Mouse (Mus musculus) forebrain, embryonic 10.5 days (tissue): Measurements from ENCODE around the gene Tatdn3. TPM values are rescaled to one million over a fixed set of nuclear protein-coding genes. Genes with fewer than 3 reads are reported as not detected.

Experiments
- DNase-seq: peaks from one replicate; pipeline ENCODE4 v3.0.0-alpha.2; 2017; ENCODE audit warnings: low spot score; ENCODE audit errors: extremely low spot score
- H3K27ac ChIP-seq: fragments of 300-500 bp; sonication (generic); 2 replicates; pipeline ENCODE4 v1.5.1; 2016; ENCODE audit warnings: mild to moderate bottlenecking
- H3K27me3 ChIP-seq: fragments of 300-500 bp; sonication (generic); 2 replicates; pipeline ENCODE4 v1.6.1; 2016; ENCODE audit warnings: mild to moderate bottlenecking; ENCODE audit not compliant: poor library complexity, severe bottlenecking
- H3K36me3 ChIP-seq: fragments of 300-500 bp; sonication (generic); replicated peaks from 2 replicates; pipeline ENCODE4 v1.6.1; 2016; ENCODE audit warnings: mild to moderate bottlenecking, moderate library complexity
- H3K4me1 ChIP-seq: fragments of 300-500 bp; sonication (generic); 2 replicates; pipeline ENCODE4 v1.6.1; 2016
- H3K4me3 ChIP-seq: fragments of 300-500 bp; sonication (generic); 2 replicates; pipeline ENCODE4 v1.5.1; 2016; ENCODE audit warnings: mild to moderate bottlenecking, moderate library complexity
- H3K9me3 ChIP-seq: fragments of 300-500 bp; sonication (generic); 2 replicates; pipeline ENCODE4 v1.6.1; 2016; ENCODE audit warnings: mild to moderate bottlenecking, moderate library complexity
- WGBS: fragments of 180-500 bp; shearing (Covaris S2); methylation state at CpG from one replicate; pipeline ENCODE4 v1.1.7; 2016; 5-methylcytosine and 5-hydroxymethylcytosine counted together
- polyA plus RNA-seq: library from polyadenylated mRNA; unstranded; fragments of >200 nt; fragmentation: Nextera tagmentation; extraction: Ambion mirVana; gene quantifications from 2 replicates; pipeline ENCODE4 v1.2.1, GENCODE M21; 2016

Gene Tatdn3
- polyA plus RNA-seq: 11.6 and 11.9 TPM in 2 replicates

DNA sequence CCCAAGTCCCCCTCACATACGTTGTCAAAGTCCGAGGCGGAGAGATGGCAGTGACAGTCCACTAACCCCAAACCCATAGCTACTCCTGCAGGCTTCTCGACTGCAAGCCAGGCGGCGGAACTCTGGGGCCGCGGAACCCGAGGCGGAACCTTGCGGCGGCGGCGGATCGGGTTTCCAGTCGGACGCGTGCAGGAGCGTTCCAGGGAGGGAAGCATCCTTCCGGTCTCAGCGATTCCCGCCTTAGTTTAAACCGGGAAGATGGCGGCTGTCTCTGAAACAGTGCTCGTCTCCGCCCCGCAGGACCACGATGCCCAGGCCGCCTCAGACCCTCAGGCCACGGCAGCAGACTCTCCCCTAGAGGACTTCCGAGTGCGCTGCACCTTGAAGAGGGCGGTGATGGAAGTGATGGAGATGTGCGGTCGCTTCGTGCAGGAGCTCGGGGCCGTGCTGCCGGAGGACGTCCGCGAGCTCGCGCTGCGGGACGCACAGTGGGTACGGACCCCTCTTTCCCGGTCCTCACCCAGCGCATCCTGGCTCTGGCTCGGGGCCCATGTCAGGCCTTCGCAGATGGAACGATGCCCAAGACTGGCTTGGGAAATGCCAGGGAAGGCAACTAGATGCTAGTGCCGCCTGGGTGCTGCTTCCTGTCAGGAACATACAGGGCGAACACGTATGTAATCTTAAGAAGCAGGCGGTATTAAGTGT, at the start of gene Tatdn3, which contains the start of gene Nsl1:
Gene Tatdn3 (minus strand): TSS at position 152 of the 705 bp plus-strand sequence.
Gene Nsl1 (plus strand): TSS at position 232 of the 705 bp plus-strand sequence.
- DNase-seq: peak; percentile 90
- H3K27ac ChIP-seq: peak within 1 kb of the TSS; percentile 98
- H3K27me3 ChIP-seq: peaks cover 14% of the 10 kb centered on the region; the same call in 1 of the 2 replicates
- H3K9me3 ChIP-seq: no peaks in the 10 kb centered on the region
- WGBS: under 1% methylated on average over 56 of the region's 56 CpGs
- H3K36me3 ChIP-seq: peaks cover 33% of the 10 kb centered on the region
- H3K4me3 ChIP-seq: peak within 1 kb of the TSS; percentile 99
- H3K4me1 ChIP-seq: peaks cover 32% of the 10 kb centered on the region

DNA sequence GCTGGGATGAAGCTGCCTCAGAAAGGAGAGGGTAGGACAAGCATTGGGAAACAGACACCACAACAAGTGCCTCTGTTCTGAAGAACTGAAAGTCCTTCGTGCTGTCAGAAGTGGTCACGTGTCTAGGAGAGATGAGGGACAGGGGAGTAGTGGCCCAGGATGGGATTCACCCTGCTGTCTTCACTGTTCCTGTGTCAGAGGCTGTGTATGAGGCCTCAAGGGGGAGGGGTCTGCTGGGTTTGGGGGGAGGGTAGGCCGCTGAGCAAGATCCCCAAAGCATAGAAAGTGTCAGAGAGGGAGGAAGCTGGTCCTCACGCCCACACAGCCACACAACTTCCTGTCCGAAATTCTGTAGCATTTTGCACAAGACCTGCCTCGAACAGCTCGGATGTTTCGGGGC, 48.4 kb upstream of the Tatdn3 start:
- no peak overlapping the region for H3K4me3 ChIP-seq
- no peaks in the 10 kb centered on the region for H3K27me3 ChIP-seq
- H3K27ac ChIP-seq: no peak overlapping the region
- no peaks in the 10 kb centered on the region for H3K36me3 ChIP-seq
- 62% methylated on average over 8 of the region's 8 CpGs for WGBS
- no peak for DNase-seq
- H3K4me1 ChIP-seq: peaks cover 19% of the 10 kb centered on the region
- no peaks in the 10 kb centered on the region for H3K9me3 ChIP-seq

DNA sequence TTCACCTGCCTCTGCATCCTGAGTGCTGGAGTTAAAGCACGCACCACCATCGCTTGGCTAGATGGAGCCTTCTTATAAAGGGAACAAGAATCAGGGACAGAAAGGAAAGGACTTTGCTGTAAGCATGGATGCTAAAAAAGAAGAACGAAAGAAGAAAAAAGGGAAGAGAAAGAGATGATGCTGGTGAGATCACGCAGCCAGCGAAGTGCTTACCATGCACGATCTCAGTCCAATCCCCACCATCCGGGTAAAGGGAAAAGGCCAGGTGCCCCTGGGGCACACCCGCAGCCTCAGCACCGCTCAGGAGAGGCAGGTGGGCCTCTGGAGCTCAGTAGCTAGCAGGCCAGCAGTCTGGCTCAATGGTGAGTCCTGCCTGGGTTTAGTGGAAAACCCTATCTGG, 47.2 kb upstream of the Tatdn3 start:
- no peak for DNase-seq
- 89% methylated on average over 9 of the region's 9 CpGs for WGBS
- Histone ChIP-seq H3K27ac (no peak overlapping the region), H3K4me1 (peaks cover 16% of the 10 kb centered on the region), H3K36me3 (no peaks in the 10 kb centered on the region), H3K4me3 (no peak overlapping the region), H3K27me3 (no peaks in the 10 kb centered on the region), H3K9me3 (no peaks in the 10 kb centered on the region)

DNA sequence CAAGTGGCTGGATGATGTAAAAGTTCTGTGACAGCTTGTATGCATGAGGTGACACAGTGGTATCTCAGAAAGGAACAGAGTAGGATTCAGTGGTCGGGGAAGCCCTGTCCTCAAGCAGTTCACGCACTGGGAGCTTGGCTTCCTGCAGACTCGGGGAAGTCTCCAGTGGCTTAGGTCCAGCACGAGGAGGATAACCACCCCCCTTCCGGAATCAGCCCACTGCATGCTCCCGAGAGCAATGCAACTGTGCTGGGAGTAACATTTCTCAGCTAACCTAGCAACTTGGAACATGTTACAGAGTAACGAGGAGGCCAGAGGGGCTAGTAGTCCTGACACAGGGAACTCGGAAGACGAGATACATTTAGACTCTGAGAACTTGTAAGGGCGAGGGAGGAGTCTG, 44.6 kb upstream of the Tatdn3 start:
- H3K27ac ChIP-seq: no peak overlapping the region
- 77% methylated on average over 10 of the region's 10 CpGs for WGBS

DNA sequence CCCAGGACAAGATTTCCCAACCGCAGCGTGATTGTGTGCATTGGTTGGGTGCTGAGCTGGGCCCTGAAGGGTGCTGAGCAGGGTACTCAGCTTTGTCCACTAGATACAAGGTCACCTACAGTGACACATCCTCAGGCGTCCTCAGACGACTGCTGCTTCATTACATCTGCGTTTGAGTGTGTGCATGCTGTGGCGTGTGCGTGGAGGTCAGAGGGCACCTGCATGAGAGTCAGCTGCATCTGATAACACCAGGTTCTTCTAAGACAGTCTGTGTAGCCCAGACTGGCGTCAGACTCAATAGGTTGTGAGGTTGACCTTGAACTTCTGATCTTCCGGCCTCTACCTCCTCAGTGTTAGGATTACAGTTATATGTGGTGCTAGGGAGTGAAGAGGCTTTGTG, 42.5 kb upstream of the Tatdn3 start:
- Histone ChIP-seq H3K4me3 (no peak overlapping the region), H3K27me3 (peaks cover 9% of the 10 kb centered on the region), H3K4me1 (peaks cover 1% of the 10 kb centered on the region), H3K36me3 (no peaks in the 10 kb centered on the region), H3K27ac (no peak overlapping the region), H3K9me3 (no peaks in the 10 kb centered on the region)
- no peak for DNase-seq
- WGBS: 91% methylated on average over 9 of the region's 9 CpGs

More for the DNA sequence above, 44.6 kb upstream of the Tatdn3 start:
- H3K36me3 ChIP-seq: no peaks in the 10 kb centered on the region
- no peaks in the 10 kb centered on the region for H3K27me3 ChIP-seq
- no peak overlapping the region for H3K4me3 ChIP-seq
- peaks cover 16% of the 10 kb centered on the region for H3K4me1 ChIP-seq
- DNase-seq: no peak
- no peaks in the 10 kb centered on the region for H3K9me3 ChIP-seq

DNA sequence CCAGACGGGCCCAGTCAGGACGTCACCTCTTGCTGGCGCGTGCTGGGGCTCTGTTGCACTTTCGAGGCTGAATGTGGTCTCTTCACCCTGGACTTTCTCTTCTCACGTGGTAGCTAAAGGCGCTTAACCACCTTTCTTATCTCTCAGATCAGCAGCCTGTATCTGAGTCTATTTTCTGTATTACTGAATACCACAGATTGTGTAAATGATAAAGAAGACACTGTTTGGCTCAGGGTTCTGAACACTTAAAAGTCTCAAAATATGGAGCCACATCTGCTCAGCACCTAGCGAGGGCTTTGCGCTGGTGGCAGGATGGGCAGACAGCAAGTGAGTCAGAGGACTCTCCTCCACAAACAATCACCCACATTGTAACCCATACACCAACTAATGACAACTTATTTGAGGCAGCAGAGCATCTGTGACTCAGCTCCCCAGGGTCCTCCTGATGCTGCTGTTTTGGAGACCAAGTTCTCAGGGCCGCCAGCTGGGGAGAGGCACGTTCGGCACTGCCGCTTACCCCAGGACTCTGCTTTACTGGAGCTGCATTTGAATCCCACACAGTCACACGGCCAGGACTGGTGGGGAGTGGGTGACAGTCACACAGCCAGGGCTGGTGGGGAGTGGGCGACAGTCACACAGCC, 40.1 kb upstream of the Tatdn3 start:
- WGBS: 86% methylated on average over 15 of the region's 15 CpGs
- no peak overlapping the region for H3K27ac ChIP-seq
- peaks cover 32% of the 10 kb centered on the region for H3K27me3 ChIP-seq
- no peak overlapping the region for H3K4me3 ChIP-seq
- no peaks in the 10 kb centered on the region for H3K36me3 ChIP-seq
- H3K4me1 ChIP-seq: peaks cover 16% of the 10 kb centered on the region
- no peaks in the 10 kb centered on the region for H3K9me3 ChIP-seq
- no peak for DNase-seq

DNA sequence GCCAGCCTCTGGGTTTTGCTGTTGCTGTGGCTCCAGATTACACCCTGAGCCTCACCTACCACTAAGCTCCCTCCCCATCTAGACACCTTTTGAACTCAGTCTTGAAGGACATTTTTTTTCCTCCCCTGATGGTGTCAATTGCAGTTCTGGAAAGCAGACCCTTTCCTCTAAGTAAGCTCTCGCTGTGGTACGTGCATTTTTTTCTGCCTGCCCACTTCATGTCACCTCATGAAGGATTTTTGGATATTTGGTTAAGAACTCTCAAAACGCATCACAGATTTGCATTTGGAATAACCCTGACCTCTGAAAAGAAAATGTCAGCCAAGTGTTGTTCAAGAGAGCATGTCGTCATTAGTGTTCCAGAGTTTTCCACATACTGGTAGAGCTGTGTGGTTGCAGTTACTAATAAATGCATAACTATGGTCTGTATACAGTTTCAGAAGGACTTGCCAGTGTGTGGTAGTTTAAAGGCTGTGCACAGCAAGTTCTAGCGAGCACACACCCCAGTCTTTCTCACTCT, 37.1 kb upstream of the Tatdn3 start:
- Histone ChIP-seq H3K9me3 (no peaks in the 10 kb centered on the region), H3K36me3 (no peaks in the 10 kb centered on the region), H3K27ac (no peak overlapping the region), H3K27me3 (peaks cover 56% of the 10 kb centered on the region), H3K4me3 (no peak overlapping the region), H3K4me1 (peaks cover 26% of the 10 kb centered on the region)
- 82% methylated on average over 5 of the region's 5 CpGs for WGBS
- DNase-seq: no peak

DNA sequence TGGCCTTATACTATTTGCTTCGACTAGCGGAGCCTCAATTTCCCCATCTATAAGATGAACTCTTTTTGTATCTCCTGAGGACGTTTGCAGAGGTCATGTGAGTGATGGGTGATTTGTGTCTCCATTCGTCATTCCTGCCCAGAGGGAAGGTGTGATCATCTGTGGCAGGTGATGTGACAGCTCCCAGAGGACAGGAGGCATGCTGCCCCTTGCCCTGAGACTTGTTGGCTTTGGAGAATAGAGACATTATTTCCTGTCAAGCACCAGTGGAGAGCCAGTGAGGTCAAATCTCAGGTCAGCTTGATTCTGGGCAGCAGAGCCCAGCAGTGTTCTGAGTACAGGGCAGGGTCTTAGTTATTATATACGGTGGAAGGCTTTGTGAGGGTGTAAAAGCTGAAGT, 36.4 kb upstream of the Tatdn3 start:
- WGBS: 48% methylated on average over 5 of the region's 5 CpGs
- DNase-seq: no peak
- peak overlapping the region; percentile 69 for H3K4me3 ChIP-seq

DNA sequence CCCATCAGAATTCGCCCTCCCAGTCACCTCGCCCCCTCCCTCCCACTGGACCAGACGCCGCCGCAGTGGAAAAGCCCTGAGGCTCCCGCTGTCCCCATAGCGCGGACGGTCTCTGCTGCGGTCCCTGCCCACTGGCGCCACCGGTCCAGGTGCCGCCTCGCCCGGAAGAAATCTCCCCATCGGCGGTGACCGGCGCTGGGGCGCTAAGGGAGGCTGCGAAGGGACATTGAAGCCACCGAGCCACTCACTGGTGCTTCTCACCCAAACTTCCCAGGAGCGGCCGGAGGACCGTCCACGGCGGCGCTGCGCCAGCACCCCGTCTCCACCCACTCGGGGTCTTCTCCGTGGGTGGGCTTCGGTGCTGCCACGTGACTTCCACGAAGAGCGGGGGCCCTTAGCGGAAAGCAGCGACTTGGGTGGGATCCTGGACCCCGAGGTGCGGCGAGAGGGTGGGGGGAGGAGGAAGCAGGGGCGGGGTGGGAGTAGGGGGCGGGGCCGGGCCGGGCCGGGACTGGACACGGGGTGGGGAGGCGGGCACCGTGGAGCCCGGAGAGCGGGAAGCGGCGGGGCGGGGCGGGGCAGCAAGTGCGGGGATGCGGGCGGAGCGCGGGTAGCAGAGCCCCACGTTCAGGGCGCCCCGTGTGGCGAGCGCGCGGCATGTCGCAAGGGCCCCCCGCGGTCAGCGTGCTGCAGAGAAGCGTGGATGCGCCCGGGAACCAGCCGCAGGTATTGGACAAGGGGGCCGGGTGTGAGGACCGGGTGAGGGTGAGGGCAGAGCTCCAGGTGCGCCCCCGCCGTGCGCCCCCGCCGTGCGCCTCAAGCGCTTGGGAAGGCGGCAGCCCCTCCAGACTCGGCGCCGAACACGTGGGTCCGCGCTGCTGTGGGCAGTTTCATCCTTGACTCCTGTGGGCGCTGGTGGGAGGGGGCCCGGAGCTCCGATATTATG, 35.3 kb upstream of the Tatdn3 start, which contains the start of gene Batf3:
Gene Batf3 (plus strand): TSS at position 46 of the 946 bp plus-strand sequence.
- peak; percentile 53 for DNase-seq
- Histone ChIP-seq H3K4me3 (peak within 1 kb of the TSS; percentile 69), H3K27me3 (peaks cover 56% of the 10 kb centered on the region), H3K27ac (peak within 1 kb of the TSS; percentile 80), H3K36me3 (no peaks in the 10 kb centered on the region), H3K9me3 (no peaks in the 10 kb centered on the region), H3K4me1 (peaks cover 26% of the 10 kb centered on the region)
- WGBS: under 1% methylated on average over 87 of the region's 95 CpGs

More for the DNA sequence above, 36.4 kb upstream of the Tatdn3 start:
- Histone ChIP-seq H3K27me3 (peaks cover 56% of the 10 kb centered on the region), H3K27ac (no peak overlapping the region), H3K9me3 (no peaks in the 10 kb centered on the region), H3K4me1 (peaks cover 26% of the 10 kb centered on the region), H3K36me3 (no peaks in the 10 kb centered on the region)

DNA sequence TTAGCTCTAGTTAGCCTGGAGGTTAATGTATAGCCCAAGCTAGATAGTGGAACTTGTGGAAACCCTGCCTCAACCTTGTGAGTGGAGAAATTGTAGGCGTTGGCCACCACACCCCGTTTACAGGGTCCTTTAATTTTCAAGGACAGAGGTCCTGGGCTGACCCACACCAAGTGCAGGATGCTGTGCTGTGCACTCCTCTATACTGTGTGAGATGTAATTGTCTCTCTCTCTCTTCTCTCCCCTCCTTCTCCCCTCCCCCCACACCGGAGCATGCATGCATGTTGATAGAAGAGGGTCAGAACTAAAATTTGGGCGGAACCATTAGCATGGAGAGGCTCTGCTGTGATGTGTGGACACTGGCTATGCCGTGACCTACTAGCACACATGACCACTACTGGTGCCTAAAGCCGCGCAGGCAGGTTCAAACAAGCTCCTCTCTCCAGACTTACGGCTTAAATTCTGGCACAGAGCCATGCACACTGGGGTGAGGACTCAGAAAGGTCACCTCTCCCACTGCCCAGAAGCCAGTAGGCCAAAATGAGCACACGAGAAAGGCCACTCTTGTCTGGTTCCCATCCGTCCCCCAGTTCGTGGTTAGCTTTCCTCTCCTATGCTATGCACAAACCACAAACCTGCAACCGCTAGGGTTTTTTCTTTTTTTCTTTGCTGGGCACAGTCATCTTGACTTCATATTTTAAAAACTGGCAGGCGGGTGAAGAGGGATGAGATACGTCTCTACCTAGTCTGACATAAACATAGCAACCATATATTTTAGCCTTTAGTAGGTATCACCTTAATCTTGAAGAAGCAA, 34.3 kb upstream of the Tatdn3 start:
- no peaks in the 10 kb centered on the region for H3K9me3 ChIP-seq
- H3K4me1 ChIP-seq: peaks cover 26% of the 10 kb centered on the region
- no peak for DNase-seq
- peak overlapping the region; percentile 69 for H3K4me3 ChIP-seq
- no peak overlapping the region for H3K27ac ChIP-seq
- peaks cover 56% of the 10 kb centered on the region for H3K27me3 ChIP-seq
- H3K36me3 ChIP-seq: no peaks in the 10 kb centered on the region
- WGBS: 61% methylated on average over 14 of the region's 14 CpGs

DNA sequence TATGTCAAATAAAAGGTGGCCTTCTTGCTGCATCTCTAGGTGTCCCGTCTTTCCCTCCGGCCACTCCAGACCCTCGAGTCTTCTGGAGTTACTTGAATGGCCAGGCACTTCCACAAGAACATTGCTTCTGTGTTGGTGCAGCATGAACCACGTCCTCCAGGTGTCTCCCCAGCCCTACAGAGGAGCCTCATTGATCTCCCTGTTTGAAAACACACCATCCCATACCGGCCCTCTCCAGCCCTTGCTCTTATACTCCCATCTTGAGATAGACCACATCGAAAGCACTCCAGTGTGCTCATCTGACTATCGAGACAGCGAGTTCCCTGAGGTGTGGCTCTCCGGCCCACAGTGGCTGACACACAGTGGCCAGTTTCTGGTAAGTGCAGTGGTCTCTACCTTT, 32.3 kb upstream of the Tatdn3 start:
- peaks cover 45% of the 10 kb centered on the region for H3K27me3 ChIP-seq
- H3K4me1 ChIP-seq: peaks cover 26% of the 10 kb centered on the region
- no peak overlapping the region for H3K4me3 ChIP-seq
- DNase-seq: no peak
- no peaks in the 10 kb centered on the region for H3K9me3 ChIP-seq
- H3K27ac ChIP-seq: no peak overlapping the region
- 79% methylated on average over 9 of the region's 9 CpGs for WGBS
- H3K36me3 ChIP-seq: no peaks in the 10 kb centered on the region

DNA sequence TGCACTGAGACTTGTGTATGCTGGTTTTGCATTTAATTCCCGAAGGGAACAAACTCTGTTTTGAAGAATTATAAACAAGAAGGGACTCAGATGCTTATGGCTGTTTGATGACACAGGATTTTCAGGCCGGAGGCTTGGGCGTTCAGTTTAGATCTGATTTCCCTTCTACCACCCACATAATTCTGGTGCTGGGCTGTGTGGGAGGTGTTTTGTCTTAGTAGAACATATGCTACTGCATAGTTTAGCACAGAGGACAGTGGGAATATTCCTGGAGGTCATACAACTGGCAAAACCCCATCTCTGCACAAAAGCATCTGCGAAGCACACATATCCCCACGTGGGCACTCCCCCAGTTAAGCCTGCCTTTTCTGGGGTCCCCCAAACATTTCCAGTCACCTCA, 30.8 kb upstream of the Tatdn3 start:
- WGBS: 81% methylated on average over 5 of the region's 5 CpGs
- H3K27me3 ChIP-seq: peaks cover 30% of the 10 kb centered on the region

More for the DNA sequence above, 30.8 kb upstream of the Tatdn3 start:
- no peaks in the 10 kb centered on the region for H3K36me3 ChIP-seq
- peaks cover 18% of the 10 kb centered on the region for H3K4me1 ChIP-seq
- DNase-seq: no peak
- H3K9me3 ChIP-seq: no peaks in the 10 kb centered on the region
- H3K27ac ChIP-seq: no peak overlapping the region
- H3K4me3 ChIP-seq: no peak overlapping the region
